Mouse (Mus musculus): ENCODE data around the gene Sema4a. TPM values are rescaled to one million over a fixed set of nuclear protein-coding genes. Genes with fewer than 3 reads are reported as not detected.

Gene Sema4a
- polyA plus RNA-seq, 1 experiment: 2.3 TPM

GRCm38 (mm10) chr3:88411681-88412080, 49.3 kb downstream of the Sema4a start:
- H3K27me3 ChIP-seq (ENCODE audit: control insufficient read depth, insufficient read depth, low read length, poor library complexity, severe bottlenecking): no peaks in the 10 kb centered on the region
- H3K4me3 ChIP-seq (ENCODE audit: low read depth, low read length): no peak overlapping the region
- H3K9ac ChIP-seq (ENCODE audit: low read depth, poor library complexity, severe bottlenecking): no peak overlapping the region
- H3K27ac ChIP-seq (ENCODE audit: insufficient read depth, low read length): no peak overlapping the region
- TF ChIP-seq EP300 (IDR thresholded peaks at IDR 0.05; ENCODE audit: insufficient read depth, low read depth, low read length) (no peak), CTCF (IDR thresholded peaks at IDR 0.05; ENCODE audit: low read depth, low read length) (no peak), POLR2A (IDR thresholded peaks at IDR 0.05; ENCODE audit: insufficient read depth, low read length) (no peak)
- H3K9me3 ChIP-seq (replicated peaks; ENCODE audit: control insufficient read depth, insufficient read depth, low read length, poor library complexity, severe bottlenecking): no peaks in the 10 kb centered on the region
- peaks cover 3% of the 10 kb centered on the region for H3K4me1 ChIP-seq (ENCODE audit: control insufficient read depth, insufficient read depth, low read length)
- no peaks in the 10 kb centered on the region for H3K36me3 ChIP-seq (ENCODE audit: control insufficient read depth, insufficient read depth, low read length, poor library complexity, severe bottlenecking)

GRCm38 (mm10) chr3:88410645-88411031, 50.3 kb downstream of the Sema4a start:
- H3K9me3 ChIP-seq (replicated peaks; ENCODE audit: control insufficient read depth, insufficient read depth, low read length, poor library complexity, severe bottlenecking): no peaks in the 10 kb centered on the region
- H3K27ac ChIP-seq (ENCODE audit: insufficient read depth, low read length): peak overlapping the region; percentile 79
- H3K9ac ChIP-seq (ENCODE audit: low read depth, poor library complexity, severe bottlenecking): peak overlapping the region; percentile 70
- H3K4me3 ChIP-seq (ENCODE audit: low read depth, low read length): peak overlapping the region; percentile 67
- H3K27me3 ChIP-seq (ENCODE audit: control insufficient read depth, insufficient read depth, low read length, poor library complexity, severe bottlenecking): no peaks in the 10 kb centered on the region
- peaks cover 3% of the 10 kb centered on the region for H3K4me1 ChIP-seq (ENCODE audit: control insufficient read depth, insufficient read depth, low read length)
- TF ChIP-seq POLR2A (IDR thresholded peaks at IDR 0.05; ENCODE audit: insufficient read depth, low read length) (no peak), CTCF (IDR thresholded peaks at IDR 0.05; ENCODE audit: low read depth, low read length) (no peak), EP300 (IDR thresholded peaks at IDR 0.05; ENCODE audit: insufficient read depth, low read depth, low read length) (no peak)
- H3K36me3 ChIP-seq (ENCODE audit: control insufficient read depth, insufficient read depth, low read length, poor library complexity, severe bottlenecking): no peaks in the 10 kb centered on the region

GRCm38 (mm10) chr3:88409741-88410644, 51.0 kb downstream of the Sema4a start, which contains the start of gene Pmf1:
TSS of gene Pmf1 (minus strand) at chr3:88410331.
- no peaks in the 10 kb centered on the region for H3K27me3 ChIP-seq (ENCODE audit: control insufficient read depth, insufficient read depth, low read length, poor library complexity, severe bottlenecking)

GRCm38 (mm10) chr3:88408953-88409352, 52.0 kb downstream of the Sema4a start:
- peaks cover under 1% of the 10 kb centered on the region; the same call in 1 of the 2 replicates for H3K36me3 ChIP-seq (ENCODE audit: control insufficient read depth, insufficient read depth, low read length, poor library complexity, severe bottlenecking)
- no peaks in the 10 kb centered on the region for H3K27me3 ChIP-seq (ENCODE audit: control insufficient read depth, insufficient read depth, low read length, poor library complexity, severe bottlenecking)
- H3K4me1 ChIP-seq (ENCODE audit: control insufficient read depth, insufficient read depth, low read length): peaks cover 3% of the 10 kb centered on the region
- H3K27ac ChIP-seq (ENCODE audit: insufficient read depth, low read length): no peak overlapping the region
- TF ChIP-seq CTCF (IDR thresholded peaks at IDR 0.05; ENCODE audit: low read depth, low read length) (no peak), POLR2A (IDR thresholded peaks at IDR 0.05; ENCODE audit: insufficient read depth, low read length) (no peak), EP300 (IDR thresholded peaks at IDR 0.05; ENCODE audit: insufficient read depth, low read depth, low read length) (no peak)
- H3K4me3 ChIP-seq (ENCODE audit: low read depth, low read length): peak overlapping the region; percentile 71
- H3K9ac ChIP-seq (ENCODE audit: low read depth, poor library complexity, severe bottlenecking): peak overlapping the region; percentile 70
- H3K9me3 ChIP-seq (replicated peaks; ENCODE audit: control insufficient read depth, insufficient read depth, low read length, poor library complexity, severe bottlenecking): no peaks in the 10 kb centered on the region

More at GRCm38 (mm10) chr3:88409741-88410644, 51.0 kb downstream of the Sema4a start, which contains the start of gene Pmf1:
- peaks cover 3% of the 10 kb centered on the region for H3K4me1 ChIP-seq (ENCODE audit: control insufficient read depth, insufficient read depth, low read length)
- peak within 1 kb of the TSS; percentile 70 for H3K9ac ChIP-seq (ENCODE audit: low read depth, poor library complexity, severe bottlenecking)
- H3K27ac ChIP-seq (ENCODE audit: insufficient read depth, low read length): peak within 1 kb of the TSS; percentile 79
- H3K9me3 ChIP-seq (replicated peaks; ENCODE audit: control insufficient read depth, insufficient read depth, low read length, poor library complexity, severe bottlenecking): no peaks in the 10 kb centered on the region
- H3K4me3 ChIP-seq (ENCODE audit: low read depth, low read length): peak within 1 kb of the TSS; percentile 71
- no peak for TF ChIP-seq EP300 (IDR thresholded peaks at IDR 0.05; ENCODE audit: insufficient read depth, low read depth, low read length)
- TF ChIP-seq POLR2A (IDR thresholded peaks at IDR 0.05; ENCODE audit: insufficient read depth, low read length): peak; percentile 96
- H3K36me3 ChIP-seq (ENCODE audit: control insufficient read depth, insufficient read depth, low read length, poor library complexity, severe bottlenecking): no peaks in the 10 kb centered on the region

GRCm38 (mm10) chr3:88407529-88407928, 53.5 kb downstream of the Sema4a start:
- no peak for TF ChIP-seq EP300 (IDR thresholded peaks at IDR 0.05; ENCODE audit: insufficient read depth, low read depth, low read length)
- no peak for TF ChIP-seq POLR2A (IDR thresholded peaks at IDR 0.05; ENCODE audit: insufficient read depth, low read length)
- TF ChIP-seq CTCF (IDR thresholded peaks at IDR 0.05; ENCODE audit: low read depth, low read length): no peak
- Histone ChIP-seq H3K9me3 (replicated peaks; ENCODE audit: control insufficient read depth, insufficient read depth, low read length, poor library complexity, severe bottlenecking) (no peaks in the 10 kb centered on the region), H3K4me3 (ENCODE audit: low read depth, low read length) (no peak overlapping the region), H3K27ac (ENCODE audit: insufficient read depth, low read length) (no peak overlapping the region), H3K27me3 (ENCODE audit: control insufficient read depth, insufficient read depth, low read length, poor library complexity, severe bottlenecking) (no peaks in the 10 kb centered on the region), H3K9ac (ENCODE audit: low read depth, poor library complexity, severe bottlenecking) (no peak overlapping the region), H3K36me3 (ENCODE audit: control insufficient read depth, insufficient read depth, low read length, poor library complexity, severe bottlenecking) (peaks cover 4% of the 10 kb centered on the region; the same call in 1 of the 2 replicates), H3K4me1 (ENCODE audit: control insufficient read depth, insufficient read depth, low read length) (peaks cover 3% of the 10 kb centered on the region)

- no peaks in the 10 kb centered on the region for H3K9me3 ChIP-seq (replicated peaks; ENCODE audit: control insufficient read depth, insufficient read depth, low read length, poor library complexity, severe bottlenecking)
- H3K4me1 ChIP-seq (ENCODE audit: control insufficient read depth, insufficient read depth, low read length): peaks cover 3% of the 10 kb centered on the region
- H3K36me3 ChIP-seq (ENCODE audit: control insufficient read depth, insufficient read depth, low read length, poor library complexity, severe bottlenecking): peaks cover 4% of the 10 kb centered on the region; the same call in 1 of the 2 replicates
- no peak overlapping the region for H3K27ac ChIP-seq (ENCODE audit: insufficient read depth, low read length)
- peak; percentile 54 for TF ChIP-seq CTCF (IDR thresholded peaks at IDR 0.05; ENCODE audit: low read depth, low read length)
- TF ChIP-seq EP300 (IDR thresholded peaks at IDR 0.05; ENCODE audit: insufficient read depth, low read depth, low read length): no peak
- no peaks in the 10 kb centered on the region for H3K27me3 ChIP-seq (ENCODE audit: control insufficient read depth, insufficient read depth, low read length, poor library complexity, severe bottlenecking)
- no peak overlapping the region for H3K9ac ChIP-seq (ENCODE audit: low read depth, poor library complexity, severe bottlenecking)
- no peak overlapping the region for H3K4me3 ChIP-seq (ENCODE audit: low read depth, low read length)
Measured at GRCm38 (mm10) chr3:88407090-88407489, 53.9 kb downstream of the Sema4a start.
